Mouse (Mus musculus): Measurements from ENCODE around the gene Cmtm2b. TPM values are rescaled to one million over a fixed set of nuclear protein-coding genes. Genes with fewer than 3 reads are reported as not detected.
"Not testable (repeated sequence)": the region's sequence is repeated elsewhere in the genome, so short reads cannot be mapped to it uniquely, and the experiment has no call there.

Cmtm2b gene
- not detected in 2 replicates for polyA plus RNA-seq (2015; fragmentation: Nextera tagmentation; extraction: Ambion mirVana)

- ATAC-seq; H3K9me3 ChIP-seq (ENCODE audit: control insufficient read depth, low read length): not testable (repeated sequence)
Observed at GRCm38 (mm10) chr8:104321930-104322329, at the start of gene Cmtm2b. Gene Cmtm2b, plus strand, starts transcription at chr8:104322230.

DNA sequence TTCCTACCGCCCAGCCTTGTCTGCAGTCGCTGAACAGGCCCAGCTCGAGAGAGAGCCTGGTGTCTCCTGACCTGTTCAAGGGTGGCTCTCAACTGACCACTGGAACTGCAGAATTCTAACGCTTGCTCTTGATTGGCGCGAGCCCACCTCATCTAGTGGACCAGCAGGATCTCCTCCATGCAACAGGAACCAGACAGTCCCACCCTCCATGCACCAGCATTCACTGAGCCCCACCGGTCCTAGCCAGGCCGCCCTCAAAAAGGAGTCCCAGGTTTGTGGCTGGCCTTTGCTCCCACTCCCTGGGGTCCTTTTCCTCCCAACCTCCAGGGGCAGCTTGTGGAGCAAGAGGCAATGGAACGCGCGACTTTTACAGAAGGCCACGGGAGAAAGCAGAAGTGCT lies 28.9 kb upstream of the Cmtm2b start, which contains the start of gene Cmtm2a:
Gene Cmtm2a, minus strand, starts transcription at position 101 of the 400 bp plus-strand sequence.
- not testable (repeated sequence) for H3K4me3 ChIP-seq (ENCODE audit: low read length); H3K4me2 ChIP-seq (ENCODE audit: low read length); H3K9ac ChIP-seq (ENCODE audit: low read depth, low read length); H3K4me1 ChIP-seq (ENCODE audit: control insufficient read depth, insufficient read depth, low read depth, low read length); ATAC-seq; H3K9me3 ChIP-seq (ENCODE audit: control insufficient read depth, low read length); H3K27me3 ChIP-seq (replicated peaks; ENCODE audit: control insufficient read depth, insufficient read depth, low read length); H3K36me3 ChIP-seq (ENCODE audit: control insufficient read depth, insufficient read depth, low read length); H3K27ac ChIP-seq (ENCODE audit: low read depth, low read length)
- WGBS, result 92% methylated on average over 9 of the region's 12 CpGs

More at GRCm38 (mm10) chr8:104321930-104322329, at the start of gene Cmtm2b:
- 88% methylated on average over 10 of the region's 12 CpGs for WGBS
- H3K36me3 ChIP-seq (ENCODE audit: control insufficient read depth, insufficient read depth, low read length); H3K4me3 ChIP-seq (ENCODE audit: low read length); H3K4me2 ChIP-seq (ENCODE audit: low read length); H3K27me3 ChIP-seq (replicated peaks; ENCODE audit: control insufficient read depth, insufficient read depth, low read length); H3K9ac ChIP-seq (ENCODE audit: low read depth, low read length); H3K4me1 ChIP-seq (ENCODE audit: control insufficient read depth, insufficient read depth, low read depth, low read length); H3K27ac ChIP-seq (ENCODE audit: low read depth, low read length): not testable (repeated sequence)

DNA sequence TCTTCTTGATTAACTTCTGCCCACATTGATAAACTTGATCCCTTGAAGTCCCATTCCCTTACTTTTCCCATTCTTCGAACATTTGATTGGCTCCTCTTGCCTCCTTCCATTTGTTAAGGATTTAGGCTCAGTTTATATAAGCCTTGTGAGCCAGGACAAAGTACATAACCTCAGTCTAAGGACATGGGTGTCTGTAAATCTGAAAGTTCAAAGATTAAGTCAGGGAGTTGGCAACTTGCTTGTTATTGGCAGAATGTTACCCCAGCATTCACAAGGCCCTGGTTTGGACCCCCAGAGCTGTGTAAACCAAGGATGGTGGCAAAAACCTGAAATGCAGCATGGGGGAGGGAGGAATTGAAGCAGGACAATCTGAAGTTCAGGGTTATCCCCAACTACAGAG lies 27.6 kb upstream of the Cmtm2b start:
- Histone ChIP-seq H3K36me3 (ENCODE audit: control insufficient read depth, insufficient read depth, low read length) (no peaks in the 10 kb centered on the region), H3K9ac (ENCODE audit: low read depth, low read length) (no peak overlapping the region), H3K9me3 (ENCODE audit: control insufficient read depth, low read length) (no peaks in the 10 kb centered on the region), H3K4me1 (ENCODE audit: control insufficient read depth, insufficient read depth, low read depth, low read length) (no peaks in the 10 kb centered on the region), H3K4me2 (ENCODE audit: low read length) (no peak overlapping the region), H3K4me3 (ENCODE audit: low read length) (no peak overlapping the region), H3K27ac (ENCODE audit: low read depth, low read length) (no peak overlapping the region), H3K27me3 (replicated peaks; ENCODE audit: control insufficient read depth, insufficient read depth, low read length) (no peaks in the 10 kb centered on the region)
- ATAC-seq, result no peak
- whole genome bisulfite sequencing, result 93% methylated on average over 1 of the region's 1 CpGs

DNA sequence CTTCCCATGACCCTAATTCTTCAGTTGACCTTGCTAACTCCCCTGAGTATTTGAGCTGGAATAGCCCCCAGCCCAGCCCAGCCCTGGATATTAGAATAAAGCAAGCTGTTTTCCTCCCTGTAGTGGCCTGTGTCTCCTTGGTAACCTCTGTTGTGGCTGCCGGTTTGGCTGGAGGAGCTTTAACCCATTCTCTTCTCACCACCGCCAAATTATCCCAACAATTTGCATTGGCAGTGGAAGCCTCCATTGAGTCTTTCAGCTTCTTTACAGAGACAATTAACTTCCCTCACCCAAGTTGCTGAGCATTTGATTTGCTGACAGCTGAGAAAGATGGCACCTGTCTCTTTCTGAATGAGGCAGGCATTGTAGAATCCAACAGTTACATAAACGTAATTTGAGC lies 20.5 kb upstream of the Cmtm2b start:
- 4% methylated on average over 3 of the region's 3 CpGs for WGBS
- not testable (repeated sequence) for H3K4me3 ChIP-seq (ENCODE audit: low read length); H3K9me3 ChIP-seq (ENCODE audit: control insufficient read depth, low read length); H3K27me3 ChIP-seq (replicated peaks; ENCODE audit: control insufficient read depth, insufficient read depth, low read length); H3K4me1 ChIP-seq (ENCODE audit: control insufficient read depth, insufficient read depth, low read depth, low read length); H3K27ac ChIP-seq (ENCODE audit: low read depth, low read length); H3K4me2 ChIP-seq (ENCODE audit: low read length); H3K36me3 ChIP-seq (ENCODE audit: control insufficient read depth, insufficient read depth, low read length); H3K9ac ChIP-seq (ENCODE audit: low read depth, low read length)
- ATAC-seq, result peak; percentile 85

- not testable (repeated sequence) for H3K4me3 ChIP-seq (ENCODE audit: low read length); H3K27ac ChIP-seq (ENCODE audit: low read depth, low read length); H3K36me3 ChIP-seq (ENCODE audit: control insufficient read depth, insufficient read depth, low read length); ATAC-seq; H3K9ac ChIP-seq (ENCODE audit: low read depth, low read length); H3K4me1 ChIP-seq (ENCODE audit: control insufficient read depth, insufficient read depth, low read depth, low read length); H3K27me3 ChIP-seq (replicated peaks; ENCODE audit: control insufficient read depth, insufficient read depth, low read length); H3K9me3 ChIP-seq (ENCODE audit: control insufficient read depth, low read length); H3K4me2 ChIP-seq (ENCODE audit: low read length)
- WGBS, result 94% methylated on average over 4 of the region's 4 CpGs
Observed at GRCm38 (mm10) chr8:104302536-104302935, 19.5 kb upstream of the Cmtm2b start.

GRCm38 (mm10) chr8:104304962-104305361 lies 17.1 kb upstream of the Cmtm2b start:
- no peak for ATAC-seq
- 91% methylated on average over 11 of the region's 11 CpGs for WGBS
- Histone ChIP-seq H3K27ac (ENCODE audit: low read depth, low read length) (no peak overlapping the region), H3K4me1 (ENCODE audit: control insufficient read depth, insufficient read depth, low read depth, low read length) (0 out of 2 replicates have a peak, but pooled peaks cover 3% of the 10 kb centered on the region), H3K4me3 (ENCODE audit: low read length) (no peak overlapping the region), H3K4me2 (ENCODE audit: low read length) (no peak overlapping the region), H3K9ac (ENCODE audit: low read depth, low read length) (no peak overlapping the region), H3K27me3 (replicated peaks; ENCODE audit: control insufficient read depth, insufficient read depth, low read length) (no peaks in the 10 kb centered on the region), H3K9me3 (ENCODE audit: control insufficient read depth, low read length) (no peaks in the 10 kb centered on the region), H3K36me3 (ENCODE audit: control insufficient read depth, insufficient read depth, low read length) (no peaks in the 10 kb centered on the region)

DNA sequence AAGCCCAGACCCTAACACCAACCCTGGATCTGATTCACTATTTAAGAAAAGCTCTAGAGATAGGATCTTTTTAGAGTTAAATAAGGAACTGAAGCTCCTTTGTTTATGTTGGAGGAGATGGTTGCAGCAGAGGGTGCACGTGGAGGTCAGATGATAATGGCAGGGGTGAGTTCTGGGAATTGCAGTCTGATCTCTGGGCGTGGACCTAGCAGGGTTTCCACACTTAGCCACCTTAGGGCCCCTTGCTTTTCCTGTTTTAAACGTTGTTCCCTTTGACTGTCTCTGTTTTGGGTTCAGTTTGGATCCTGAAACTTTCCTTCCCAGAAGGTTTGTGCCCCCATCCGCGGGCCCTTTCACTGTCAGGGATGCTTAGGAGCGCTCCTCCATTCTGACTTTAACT lies 13.7 kb upstream of the Cmtm2b start:
- H3K9me3 ChIP-seq (ENCODE audit: control insufficient read depth, low read length); ATAC-seq; H3K4me2 ChIP-seq (ENCODE audit: low read length); H3K4me1 ChIP-seq (ENCODE audit: control insufficient read depth, insufficient read depth, low read depth, low read length); H3K4me3 ChIP-seq (ENCODE audit: low read length); H3K27ac ChIP-seq (ENCODE audit: low read depth, low read length); H3K9ac ChIP-seq (ENCODE audit: low read depth, low read length); H3K36me3 ChIP-seq (ENCODE audit: control insufficient read depth, insufficient read depth, low read length); H3K27me3 ChIP-seq (replicated peaks; ENCODE audit: control insufficient read depth, insufficient read depth, low read length): not testable (repeated sequence)
- 62% methylated on average over 6 of the region's 6 CpGs for WGBS

DNA sequence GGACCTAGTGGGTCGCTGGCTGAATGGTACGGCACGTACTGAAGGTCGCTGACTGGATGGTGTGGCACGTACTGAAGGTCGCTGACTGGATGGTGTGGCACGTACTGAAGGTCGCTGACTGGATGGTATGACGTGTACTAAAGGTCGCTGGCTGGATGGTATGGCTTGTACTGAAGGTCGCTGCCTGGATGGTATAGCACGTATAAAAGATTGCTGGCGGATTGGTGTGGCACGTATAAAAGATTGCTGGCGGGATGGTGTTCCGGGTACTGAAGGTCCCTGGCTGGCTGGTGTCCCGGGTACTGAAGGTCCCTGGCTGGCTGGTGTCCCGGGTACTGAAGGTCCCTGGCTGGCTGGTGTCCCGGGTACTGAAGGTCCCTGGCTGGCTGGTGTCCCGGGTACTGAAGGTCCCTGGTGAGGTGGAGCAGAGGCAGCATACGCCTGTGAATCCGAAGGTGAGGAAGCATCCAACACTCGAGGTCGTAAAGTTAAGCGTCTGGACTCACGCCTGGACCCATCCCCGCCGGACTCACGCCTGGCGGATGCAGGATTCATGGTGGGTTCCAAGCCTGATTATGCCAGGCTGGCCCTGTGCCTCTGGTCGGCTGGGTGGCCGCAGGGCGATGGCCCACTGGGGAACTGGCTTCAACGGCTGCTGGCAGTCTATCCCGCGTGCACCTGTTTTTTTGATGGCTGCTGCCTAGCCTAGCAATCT lies 12.4 kb upstream of the Cmtm2b start, which contains the start of the genes Gm45711 and Cmtm1:
Gene Gm45711, minus strand, starts transcription at position 641 of the 715 bp plus-strand sequence.
Gene Cmtm1, minus strand, starts transcription at position 705 of the 715 bp plus-strand sequence.
- not testable (repeated sequence) for H3K4me2 ChIP-seq (ENCODE audit: low read length); H3K9me3 ChIP-seq (ENCODE audit: control insufficient read depth, low read length); H3K27me3 ChIP-seq (replicated peaks; ENCODE audit: control insufficient read depth, insufficient read depth, low read length); ATAC-seq; H3K27ac ChIP-seq (ENCODE audit: low read depth, low read length); H3K4me1 ChIP-seq (ENCODE audit: control insufficient read depth, insufficient read depth, low read depth, low read length); H3K36me3 ChIP-seq (ENCODE audit: control insufficient read depth, insufficient read depth, low read length); H3K4me3 ChIP-seq (ENCODE audit: low read length); H3K9ac ChIP-seq (ENCODE audit: low read depth, low read length)
- 86% methylated on average over 31 of the region's 36 CpGs for WGBS

GRCm38 (mm10) chr8:104312023-104312422 lies 10.0 kb upstream of the Cmtm2b start:
- not testable (repeated sequence) for H3K36me3 ChIP-seq (ENCODE audit: control insufficient read depth, insufficient read depth, low read length); H3K9ac ChIP-seq (ENCODE audit: low read depth, low read length); ATAC-seq; H3K4me2 ChIP-seq (ENCODE audit: low read length); H3K27me3 ChIP-seq (replicated peaks; ENCODE audit: control insufficient read depth, insufficient read depth, low read length); H3K9me3 ChIP-seq (ENCODE audit: control insufficient read depth, low read length); H3K4me3 ChIP-seq (ENCODE audit: low read length); H3K27ac ChIP-seq (ENCODE audit: low read depth, low read length); H3K4me1 ChIP-seq (ENCODE audit: control insufficient read depth, insufficient read depth, low read depth, low read length)
- 73% methylated on average over 3 of the region's 3 CpGs for WGBS

Data from hindbrain, embryonic 16.5 days (tissue).